Mouse (Mus musculus) cerebellum, postnatal 14 days (tissue): ENCODE data around the gene Hist1h2br.
"Not testable (repeated sequence)": the region's sequence is repeated elsewhere in the genome, so short reads cannot be mapped to it uniquely, and the experiment has no call there.

ENCODE experiments used
- DNase-seq, 2 experiments: peaks; one replicate each; pipeline ENCODE4 v3.0.0; 2021; ENCODE audit warnings: mixed read lengths in 2 of 2

Gene Hist1h2br

GRCm38 (mm10) chr13:21847883-21848282 is 14.3 kb downstream of the Hist1h2br start:
- DNase-seq, result no peak

DNA sequence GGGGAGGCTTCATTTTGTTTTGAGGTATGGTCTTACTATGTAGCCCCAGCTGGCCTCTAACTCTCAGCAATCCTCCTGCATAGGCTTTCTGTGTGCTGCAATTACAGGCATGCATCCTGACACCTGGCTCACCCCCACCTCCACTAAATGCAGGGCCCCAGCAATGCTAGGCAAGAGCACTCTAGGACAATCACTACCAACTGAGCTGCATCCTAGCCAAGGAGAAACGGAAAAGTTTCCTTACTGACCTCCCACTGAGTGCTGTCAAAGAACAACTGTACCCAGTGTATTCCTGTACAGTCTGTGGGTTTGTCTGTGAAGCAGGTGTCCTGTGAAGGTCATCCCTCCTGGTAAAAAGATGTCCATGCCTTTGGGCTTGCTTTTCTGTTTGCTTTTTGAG is 17.2 kb downstream of the Hist1h2br start:
- not testable (repeated sequence) for DNase-seq

- peak; percentile 51 to 73 for DNase-seq
Measured at GRCm38 (mm10) chr13:21852215-21852945, 18.8 kb downstream of the Hist1h2br start.

GRCm38 (mm10) chr13:21855146-21855545 is 21.6 kb downstream of the Hist1h2br start:
- DNase-seq, result peak; percentile 81

GRCm38 (mm10) chr13:21855698-21856162 is 22.2 kb downstream of the Hist1h2br start:
- peak; percentile 65 to 75 for DNase-seq

GRCm38 (mm10) chr13:21861608-21862007 is 28.1 kb downstream of the Hist1h2br start:
- no peak for DNase-seq

DNA sequence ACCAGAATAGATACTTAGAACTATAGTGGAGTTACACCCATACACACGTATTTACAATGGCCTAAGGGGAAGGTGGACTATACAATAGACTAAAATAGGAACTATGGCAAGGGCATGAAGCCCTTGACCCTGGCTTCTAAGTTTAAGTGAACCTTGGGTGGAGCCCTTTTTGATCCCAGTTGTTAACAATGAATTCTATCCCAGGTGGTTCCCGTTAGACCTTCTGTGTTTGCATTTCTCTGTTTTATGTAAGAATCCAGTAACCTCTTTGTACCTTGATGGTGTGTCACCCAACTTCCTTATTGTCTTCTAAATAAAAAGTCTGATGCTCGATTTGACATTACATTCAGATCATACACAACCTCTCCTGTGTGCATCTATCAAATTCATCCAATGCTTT is 32.0 kb downstream of the Hist1h2br start:
- not testable (repeated sequence) for DNase-seq

DNA sequence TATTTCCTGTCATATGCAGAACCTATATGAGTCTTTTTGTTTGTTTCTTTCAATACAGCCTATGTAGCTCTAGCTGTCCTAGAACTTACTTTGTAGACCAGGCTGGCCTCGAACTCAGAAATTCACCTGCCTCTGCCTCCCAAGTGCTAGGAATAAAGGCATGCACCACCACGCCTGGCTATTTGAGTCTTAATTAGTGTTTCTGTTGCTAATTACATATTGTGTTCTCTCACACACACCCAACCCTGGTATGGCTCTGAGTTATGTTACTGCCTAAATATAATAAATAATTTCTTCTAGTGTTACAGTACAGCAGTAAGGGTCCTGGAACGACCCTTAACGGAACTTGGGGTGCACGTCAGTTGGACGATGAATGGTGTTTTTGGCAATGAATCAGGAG is 47.2 kb downstream of the Hist1h2br start:
- DNase-seq, result no peak

DNA sequence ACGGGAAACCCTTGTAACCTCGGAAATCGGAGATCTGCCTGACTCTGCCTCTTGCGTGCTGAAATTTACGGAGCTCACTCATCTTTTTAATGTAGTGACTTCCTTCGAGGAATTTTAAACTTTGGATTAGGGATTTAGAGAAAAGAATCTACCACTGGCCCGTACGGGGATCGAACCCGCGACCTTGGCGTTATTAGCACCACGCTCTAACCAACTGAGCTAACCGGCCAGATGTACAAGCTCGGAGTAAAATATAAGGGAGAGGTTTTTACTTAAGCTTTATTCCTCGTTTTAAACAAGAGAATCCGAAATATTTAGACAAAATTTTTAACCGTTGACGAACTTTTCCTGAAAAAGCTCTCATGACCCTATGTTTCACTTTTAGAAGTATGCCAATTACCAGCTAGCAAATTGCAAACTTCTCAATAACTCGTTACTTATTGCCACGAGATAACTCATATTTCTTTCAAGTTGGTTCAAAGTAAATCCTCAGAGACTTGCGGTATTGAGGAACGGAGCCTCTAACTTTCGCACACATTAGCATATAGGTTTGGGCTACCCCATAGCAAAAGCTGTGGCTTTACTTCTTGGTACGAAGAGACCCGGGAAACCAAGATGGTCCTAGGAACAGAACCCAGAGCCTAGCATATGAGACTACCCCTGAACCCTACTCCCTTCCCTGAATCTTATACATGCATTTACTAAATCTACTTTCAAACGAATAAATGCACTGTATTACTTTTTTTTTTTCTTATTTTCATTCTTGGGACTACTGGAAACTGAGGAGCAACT is 48.5 kb downstream of the Hist1h2br start:
- peak; percentile 10 to 12 for DNase-seq

- DNase-seq, result peak; percentile 39 to 53
Measured at GRCm38 (mm10) chr13:21882760-21883405, 49.3 kb downstream of the Hist1h2br start.

DNA sequence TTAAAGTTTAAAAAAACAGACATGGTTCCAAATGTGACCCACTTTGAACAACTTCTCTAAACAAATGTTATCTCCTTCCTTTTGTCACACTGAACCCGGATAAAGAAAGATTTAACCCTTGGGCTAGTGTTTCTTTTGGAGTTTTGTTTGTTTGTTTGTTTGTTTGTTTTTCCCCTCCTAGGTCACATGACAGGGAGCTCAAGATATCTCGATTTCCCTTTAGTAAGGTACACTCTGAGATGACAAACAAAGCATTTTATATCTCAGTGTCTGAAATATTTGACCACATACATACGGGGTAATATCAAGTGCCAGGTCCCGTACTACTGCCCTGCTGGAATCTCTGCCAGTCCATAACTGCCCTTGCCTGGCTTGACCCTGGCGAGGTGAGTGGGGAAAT is 49.9 kb downstream of the Hist1h2br start:
- no peak for DNase-seq

DNA sequence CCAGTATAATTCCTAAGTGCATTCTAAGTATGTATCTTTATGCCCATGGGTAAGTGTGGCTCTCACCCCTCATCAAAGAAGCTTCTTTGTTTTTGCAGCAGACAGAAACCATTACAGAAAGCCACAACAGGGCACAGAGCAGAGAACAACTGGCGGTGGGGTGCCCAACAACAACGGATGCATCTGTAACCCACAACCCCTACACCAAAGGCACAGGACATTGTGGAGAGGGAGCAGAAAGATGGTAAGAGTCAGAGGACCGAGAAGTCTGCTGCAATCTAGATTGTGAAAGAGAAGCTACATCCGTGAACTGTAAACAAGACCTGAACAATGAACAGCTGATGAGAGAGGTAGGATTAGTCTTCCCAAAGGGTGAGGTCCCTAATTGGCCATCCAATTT is 51.0 kb downstream of the Hist1h2br start:
- no peak for DNase-seq
